Mouse (Mus musculus) forebrain, embryonic 12.5 days (tissue): ENCODE measurements around the gene Csnk2a1. TPM values are rescaled to one million over a fixed set of nuclear protein-coding genes. Genes with fewer than 3 reads are reported as not detected.

Experiments used
- ATAC-seq: fragments of 200-750 bp; cut with Nextera tagmentation; 2 replicates; pipeline ENCODE4 v1.8.0; 2017; ENCODE audit warnings: moderate TSS enrichment; ENCODE audit not compliant: low FRiP score
- H3K27ac ChIP-seq: fragments of 300-500 bp; sonication (generic); 2 replicates; pipeline ENCODE4 v1.5.1; 2016; ENCODE audit warnings: mild to moderate bottlenecking
- H3K27me3 ChIP-seq: fragments of 300-500 bp; sonication (generic); 2 replicates; pipeline ENCODE4 v1.6.1; 2016; ENCODE audit warnings: mild to moderate bottlenecking
- H3K36me3 ChIP-seq: fragments of 300-500 bp; sonication (generic); replicated peaks from 2 replicates; pipeline ENCODE4 v1.6.1; 2016; ENCODE audit warnings: mild to moderate bottlenecking
- H3K4me1 ChIP-seq: fragments of 300-500 bp; sonication (generic); 2 replicates; pipeline ENCODE4 v1.6.1; 2016
- H3K4me2 ChIP-seq: fragments of 300-500 bp; sonication (generic); 2 replicates; pipeline ENCODE4 v1.6.1; 2016; ENCODE audit warnings: mild to moderate bottlenecking, moderate library complexity
- H3K4me3 ChIP-seq: fragments of 300-500 bp; sonication (generic); replicated peaks from 2 replicates; pipeline ENCODE4 v1.5.1; 2016; ENCODE audit warnings: mild to moderate bottlenecking
- H3K9ac ChIP-seq: fragments of 300-500 bp; sonication (generic); 2 replicates; pipeline ENCODE4 v1.6.1; 2016; ENCODE audit warnings: mild to moderate bottlenecking
- H3K9me3 ChIP-seq: fragments of 300-500 bp; sonication (generic); 2 replicates; pipeline ENCODE4 v1.6.1; 2016
- WGBS: fragments of 180-500 bp; shearing (Covaris S2); methylation state at CpG from one replicate; pipeline ENCODE4 v1.1.7; 2016; 5-methylcytosine and 5-hydroxymethylcytosine counted together
- polyA plus RNA-seq: library from polyadenylated mRNA; unstranded; fragments of >200 nt; fragmentation: Nextera tagmentation; extraction: Ambion mirVana; gene quantifications from 2 replicates; pipeline ENCODE4 v1.2.1, GENCODE M21; 2016

Csnk2a1 gene
- polyA plus RNA-seq, 1 experiment from 2014 or later, result 104 TPM

DNA sequence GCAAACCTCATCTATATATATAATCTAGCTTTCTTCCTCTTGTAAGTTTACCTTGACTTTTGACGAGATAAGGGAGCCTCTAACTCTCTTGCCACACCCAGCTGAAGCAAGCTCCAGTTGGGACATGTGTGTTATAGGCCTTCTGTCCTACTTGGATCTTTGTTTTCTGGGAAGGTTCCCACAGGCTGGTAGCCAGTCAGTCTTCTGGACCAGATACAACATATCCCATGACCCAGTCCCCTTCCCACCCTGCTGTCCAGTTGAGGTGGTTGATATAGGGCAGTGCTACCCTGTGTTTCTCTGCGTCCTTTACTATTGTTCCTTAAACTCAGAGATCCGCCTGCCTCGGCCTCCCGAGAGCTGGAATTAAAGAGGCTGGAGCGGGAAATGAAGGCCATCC, 78.8 kb downstream of the Csnk2a1 start:
- H3K27me3 ChIP-seq, result no peaks in the 10 kb centered on the region
- WGBS, result 96% methylated on average over 6 of the region's 6 CpGs
- no peak overlapping the region for H3K4me2 ChIP-seq
- H3K9me3 ChIP-seq, result no peaks in the 10 kb centered on the region
- no peak overlapping the region for H3K27ac ChIP-seq
- H3K36me3 ChIP-seq, result peaks cover 75% of the 10 kb centered on the region
- no peak overlapping the region for H3K9ac ChIP-seq
- no peaks in the 10 kb centered on the region for H3K4me1 ChIP-seq
- no peak overlapping the region for H3K4me3 ChIP-seq
- no peak for ATAC-seq

- Histone ChIP-seq H3K36me3 (peaks cover 88% of the 10 kb centered on the region), H3K4me1 (no peaks in the 10 kb centered on the region), H3K4me2 (no peak overlapping the region), H3K9me3 (no peaks in the 10 kb centered on the region), H3K9ac (no peak overlapping the region), H3K27me3 (no peaks in the 10 kb centered on the region), H3K27ac (no peak overlapping the region), H3K4me3 (no peak overlapping the region)
- 94% methylated on average over 3 of the region's 3 CpGs for WGBS
- no peak for ATAC-seq
Observed at GRCm38 (mm10) chr2:152307186-152307585, 80.5 kb downstream of the Csnk2a1 start.

DNA sequence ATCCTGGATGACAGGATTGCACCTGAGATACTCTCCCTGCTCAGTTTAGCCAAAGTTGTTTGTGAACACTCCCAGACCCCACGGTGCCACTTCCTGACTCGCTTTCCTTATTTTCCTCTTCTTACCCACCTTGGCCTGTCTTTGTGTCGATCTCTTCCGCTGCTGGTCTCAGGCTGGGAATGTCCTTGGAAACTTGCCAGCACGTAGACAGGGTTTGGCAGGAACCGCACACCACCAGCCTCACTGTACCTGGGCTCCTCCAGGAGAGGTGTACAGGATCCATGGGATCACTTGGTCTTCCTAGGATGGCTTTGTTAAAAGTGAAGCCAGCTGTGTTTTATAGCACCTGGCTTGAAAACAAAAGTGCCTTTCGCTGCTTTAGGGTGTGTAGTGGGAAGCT, 86.4 kb downstream of the Csnk2a1 start:
- no peaks in the 10 kb centered on the region for H3K27me3 ChIP-seq
- WGBS, result 90% methylated on average over 7 of the region's 7 CpGs
- H3K9ac ChIP-seq, result no peak overlapping the region
- H3K4me1 ChIP-seq, result no peaks in the 10 kb centered on the region
- H3K36me3 ChIP-seq, result peaks cover 95% of the 10 kb centered on the region
- H3K4me2 ChIP-seq, result no peak overlapping the region
- ATAC-seq, result no peak
- no peaks in the 10 kb centered on the region for H3K9me3 ChIP-seq
- H3K27ac ChIP-seq, result no peak overlapping the region
- no peak overlapping the region for H3K4me3 ChIP-seq

DNA sequence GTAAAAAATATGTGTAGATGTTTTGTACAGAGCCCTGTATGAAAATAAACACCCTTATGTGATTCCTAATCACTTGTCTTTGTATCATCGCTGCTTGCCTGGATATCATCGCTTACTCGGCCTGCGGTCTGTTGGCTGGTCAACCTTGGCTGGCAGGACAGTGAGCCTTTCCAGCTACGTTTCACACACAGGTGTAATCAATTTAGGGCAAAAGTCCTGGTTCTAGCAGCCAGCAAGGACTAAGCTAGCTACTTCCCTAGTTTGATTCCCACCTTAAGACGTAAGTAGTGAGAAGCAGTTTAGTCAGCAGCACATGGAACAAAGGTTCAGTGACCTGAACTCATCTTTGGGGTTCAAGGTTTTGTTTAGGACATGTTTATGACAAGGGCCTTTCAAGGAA, 87.3 kb downstream of the Csnk2a1 start:
- Histone ChIP-seq H3K4me2 (no peak overlapping the region), H3K9me3 (no peaks in the 10 kb centered on the region), H3K36me3 (peaks cover 95% of the 10 kb centered on the region), H3K4me3 (no peak overlapping the region), H3K4me1 (no peaks in the 10 kb centered on the region), H3K9ac (no peak overlapping the region), H3K27ac (no peak overlapping the region), H3K27me3 (no peaks in the 10 kb centered on the region)
- WGBS, result 89% methylated on average over 6 of the region's 6 CpGs
- no peak for ATAC-seq

DNA sequence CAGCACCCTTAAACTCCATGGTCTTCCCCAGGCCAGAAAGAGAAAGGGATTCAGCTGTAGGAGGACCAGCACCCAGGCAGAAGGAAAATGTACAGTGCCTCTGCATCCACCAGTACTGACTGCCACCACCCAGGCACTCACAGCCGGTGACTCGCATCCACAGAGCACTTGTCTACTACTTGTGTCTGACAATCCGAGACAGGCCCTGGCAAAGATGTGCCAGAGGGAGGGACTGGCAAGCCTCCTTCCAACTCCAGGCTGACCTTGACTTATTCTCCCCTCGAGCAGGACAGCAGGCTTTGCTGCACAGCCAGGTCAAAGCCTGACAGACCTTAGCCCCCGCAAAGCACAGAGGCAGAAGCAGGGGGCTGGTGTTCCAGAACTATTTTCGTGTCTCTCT, 90.4 kb downstream of the Csnk2a1 start:
- Histone ChIP-seq H3K4me3 (no peak overlapping the region), H3K9me3 (no peaks in the 10 kb centered on the region), H3K4me2 (no peak overlapping the region), H3K27ac (no peak overlapping the region), H3K27me3 (no peaks in the 10 kb centered on the region), H3K9ac (no peak overlapping the region), H3K4me1 (no peaks in the 10 kb centered on the region), H3K36me3 (peaks cover 94% of the 10 kb centered on the region)
- no peak for ATAC-seq
- WGBS, result 88% methylated on average over 6 of the region's 6 CpGs

- H3K36me3 ChIP-seq, result peaks cover 94% of the 10 kb centered on the region
Observed at GRCm38 (mm10) chr2:152321558-152321957, 94.9 kb downstream of the Csnk2a1 start.

GRCm38 (mm10) chr2:152322198-152322597, 95.6 kb downstream of the Csnk2a1 start:
- 96% methylated on average over 6 of the region's 6 CpGs for WGBS
- ATAC-seq, result no peak
- no peak overlapping the region for H3K4me3 ChIP-seq
- H3K4me1 ChIP-seq, result no peaks in the 10 kb centered on the region
- H3K9me3 ChIP-seq, result no peaks in the 10 kb centered on the region
- no peak overlapping the region for H3K27ac ChIP-seq
- H3K36me3 ChIP-seq, result peaks cover 94% of the 10 kb centered on the region
- no peaks in the 10 kb centered on the region for H3K27me3 ChIP-seq
- H3K4me2 ChIP-seq, result no peak overlapping the region
- no peak overlapping the region for H3K9ac ChIP-seq

More at GRCm38 (mm10) chr2:152321558-152321957, 94.9 kb downstream of the Csnk2a1 start:
- H3K27me3 ChIP-seq, result no peaks in the 10 kb centered on the region
- 94% methylated on average over 5 of the region's 5 CpGs for WGBS
- no peaks in the 10 kb centered on the region for H3K4me1 ChIP-seq
- no peak overlapping the region for H3K4me3 ChIP-seq
- H3K9ac ChIP-seq, result no peak overlapping the region
- no peak for ATAC-seq
- no peak overlapping the region for H3K27ac ChIP-seq
- no peaks in the 10 kb centered on the region for H3K9me3 ChIP-seq
- H3K4me2 ChIP-seq, result no peak overlapping the region

- Histone ChIP-seq H3K4me2 (no peak overlapping the region), H3K9me3 (no peaks in the 10 kb centered on the region), H3K4me3 (no peak overlapping the region), H3K9ac (no peak overlapping the region), H3K36me3 (peaks cover 96% of the 10 kb centered on the region), H3K27me3 (no peaks in the 10 kb centered on the region), H3K27ac (no peak overlapping the region), H3K4me1 (no peaks in the 10 kb centered on the region)
- no peak for ATAC-seq
- WGBS, result 97% methylated on average over 14 of the region's 14 CpGs
Observed at GRCm38 (mm10) chr2:152323971-152324370, 97.3 kb downstream of the Csnk2a1 start.

DNA sequence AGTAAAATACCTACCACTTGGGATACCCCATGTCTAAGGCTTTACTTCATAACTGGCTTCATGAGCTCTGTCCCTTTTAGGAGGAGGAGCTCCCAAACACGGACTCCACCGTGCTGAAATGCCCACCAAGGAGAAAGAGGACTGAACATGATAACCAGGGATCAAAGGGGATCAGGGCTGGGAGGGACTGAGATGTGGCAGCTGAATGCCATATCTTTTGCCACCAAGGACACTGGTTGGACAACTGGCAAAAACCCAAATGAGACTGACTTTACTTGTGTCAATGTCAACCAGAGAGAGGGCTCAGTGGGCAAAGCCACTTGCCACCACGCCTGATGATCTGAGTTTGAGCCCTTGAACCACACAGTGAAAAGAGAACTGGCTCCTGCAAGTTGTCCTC, 98.2 kb downstream of the Csnk2a1 start:
- 98% methylated on average over 3 of the region's 3 CpGs for WGBS
- Histone ChIP-seq H3K4me3 (no peak overlapping the region), H3K4me1 (no peaks in the 10 kb centered on the region), H3K36me3 (peaks cover 96% of the 10 kb centered on the region), H3K9me3 (no peaks in the 10 kb centered on the region), H3K27me3 (no peaks in the 10 kb centered on the region), H3K4me2 (no peak overlapping the region), H3K27ac (no peak overlapping the region), H3K9ac (no peak overlapping the region)
- no peak for ATAC-seq

DNA sequence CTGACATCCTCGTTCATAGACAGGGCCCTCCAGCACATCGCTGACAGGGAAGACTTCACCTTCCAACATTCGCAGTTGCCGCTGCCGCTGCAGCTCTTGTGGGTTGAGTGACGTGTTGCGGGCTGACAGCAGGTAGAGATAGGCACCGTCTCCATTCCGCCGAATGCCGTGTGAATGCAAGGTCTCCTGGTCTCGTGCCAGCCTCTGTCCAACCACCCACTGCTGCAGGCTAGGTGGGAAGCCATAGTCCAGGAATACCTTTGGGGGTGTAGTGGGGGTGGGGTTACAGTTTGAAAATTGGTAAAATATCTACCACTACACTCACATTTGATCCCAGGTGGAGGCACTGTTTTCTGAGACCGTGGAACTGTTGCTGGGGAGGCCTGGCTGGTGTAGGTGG, 99.5 kb downstream of the Csnk2a1 start:
- no peak for ATAC-seq
- Histone ChIP-seq H3K9me3 (no peaks in the 10 kb centered on the region), H3K36me3 (peaks cover 92% of the 10 kb centered on the region), H3K4me2 (no peak overlapping the region), H3K27ac (no peak overlapping the region), H3K4me3 (no peak overlapping the region), H3K4me1 (peaks cover 10% of the 10 kb centered on the region), H3K27me3 (no peaks in the 10 kb centered on the region), H3K9ac (no peak overlapping the region)
- WGBS, result 94% methylated on average over 13 of the region's 13 CpGs

DNA sequence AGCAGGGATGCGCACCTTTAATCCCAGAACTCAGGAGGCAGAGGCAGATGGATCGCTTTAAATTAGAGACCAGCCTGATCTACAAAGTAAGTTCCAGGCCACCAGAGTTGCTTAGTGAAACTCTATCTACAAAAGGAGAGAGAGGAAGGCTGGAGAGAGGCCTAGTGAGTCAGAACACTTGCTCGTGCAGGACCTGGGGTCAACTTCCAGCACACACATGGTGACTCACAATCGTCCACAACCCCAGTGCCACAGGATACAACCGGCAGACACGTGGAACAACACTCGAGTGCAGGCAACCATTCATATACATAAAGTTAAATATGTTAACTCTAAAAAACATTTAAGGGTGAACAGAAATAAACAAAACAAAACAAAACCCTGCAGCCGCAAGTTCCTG, 100.0 kb downstream of the Csnk2a1 start:
- Histone ChIP-seq H3K4me1 (peaks cover 14% of the 10 kb centered on the region), H3K36me3 (peaks cover 87% of the 10 kb centered on the region), H3K4me2 (no peak overlapping the region), H3K27ac (no peak overlapping the region), H3K27me3 (no peaks in the 10 kb centered on the region), H3K9ac (no peak overlapping the region), H3K9me3 (no peaks in the 10 kb centered on the region), H3K4me3 (no peak overlapping the region)
- WGBS, result 92% methylated on average over 8 of the region's 8 CpGs
- no peak for ATAC-seq

GRCm38 (mm10) chr2:152327980-152328379, 101.3 kb downstream of the Csnk2a1 start:
- 90% methylated on average over 5 of the region's 5 CpGs for WGBS
- H3K27ac ChIP-seq, result no peak overlapping the region
- H3K4me1 ChIP-seq, result peaks cover 19% of the 10 kb centered on the region
- H3K9me3 ChIP-seq, result no peaks in the 10 kb centered on the region
- no peak for ATAC-seq
- no peak overlapping the region for H3K9ac ChIP-seq
- H3K36me3 ChIP-seq, result peaks cover 74% of the 10 kb centered on the region
- H3K27me3 ChIP-seq, result no peaks in the 10 kb centered on the region
- H3K4me2 ChIP-seq, result no peak overlapping the region
- H3K4me3 ChIP-seq, result no peak overlapping the region

DNA sequence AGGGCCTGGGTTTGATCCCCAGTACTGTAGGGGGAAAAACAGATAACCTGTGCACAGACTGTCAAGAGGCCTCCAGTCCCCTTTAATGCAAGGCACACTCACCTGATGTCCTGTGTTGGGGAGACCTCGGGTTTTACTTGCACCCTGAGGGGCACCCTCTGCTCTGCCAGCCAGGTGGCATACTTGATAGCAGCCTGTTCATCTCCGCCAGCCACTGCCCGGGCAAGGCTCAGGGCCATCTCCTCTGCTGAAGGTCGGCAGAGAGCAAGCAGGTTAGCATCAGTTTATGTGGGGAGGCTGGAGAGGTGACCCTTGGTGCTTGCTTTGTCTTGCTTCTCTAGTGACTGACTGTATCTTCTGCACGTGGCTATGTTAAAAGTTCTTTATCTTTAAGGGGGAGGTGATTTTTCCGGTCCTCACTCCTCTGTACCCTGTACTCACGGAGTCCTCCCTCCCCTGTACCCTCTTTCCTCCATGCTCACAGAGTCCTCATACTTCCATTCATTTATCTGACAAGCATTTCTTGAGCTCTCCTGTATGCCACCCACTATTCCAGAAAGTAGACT, 104.3 kb downstream of the Csnk2a1 start:
- WGBS, result 77% methylated on average over 7 of the region's 7 CpGs
- ATAC-seq, result no peak
- H3K9ac ChIP-seq, result peak overlapping the region; percentile 47; the same call in 1 of the 2 replicates
- H3K4me1 ChIP-seq, result peaks cover 19% of the 10 kb centered on the region
- peak overlapping the region; percentile 85 for H3K4me2 ChIP-seq
- H3K9me3 ChIP-seq, result no peaks in the 10 kb centered on the region
- no peak overlapping the region for H3K27ac ChIP-seq
- H3K4me3 ChIP-seq, result peak overlapping the region; percentile 85
- H3K36me3 ChIP-seq, result peaks cover 46% of the 10 kb centered on the region
- peaks cover 4% of the 10 kb centered on the region; the same call in 1 of the 2 replicates for H3K27me3 ChIP-seq
